Mouse (Mus musculus) frontal cortex, adult 2 months (tissue): ENCODE data around the gene Gm21882. TPM values are rescaled to one million over a fixed set of nuclear protein-coding genes. Genes with fewer than 3 reads are reported as not detected.
"Not testable (repeated sequence)": the region's sequence is repeated elsewhere in the genome, so short reads cannot be mapped to it uniquely, and the experiment has no call there.

ENCODE experiments used
- DNase-seq, 2 experiments: peaks; one replicate each; pipeline ENCODE4 v3.0.0; 2022; ENCODE audit warnings: low spot score in 1 of 2; ENCODE audit errors: extremely low spot score in 1 of 2
- polyA plus RNA-seq: library from polyadenylated mRNA; depleted of rRNA; stranded (reverse); fragments of >200 nt; gene quantifications from 2 replicates; pipeline ENCODE4 v1.2.3, GENCODE M21; 2012; rRNA removed

Gm21882 gene
- polyA plus RNA-seq: not detected in 2 replicates

GRCm38 (mm10) chrY:40381423-40381822 lies at the start of gene Gm21882:
Gm21882 (minus strand) TSS chrY:40381523.
- not testable (repeated sequence) for DNase-seq

Other genes with a start within 250 kb of the Gm21882 start
- gene Gm21865, start 64.6 kb downstream of the Gm21882 start, polyA plus RNA-seq: not detected in 2 replicates